Mouse (Mus musculus): ENCODE measurements around the gene Bcl9.

DNA sequence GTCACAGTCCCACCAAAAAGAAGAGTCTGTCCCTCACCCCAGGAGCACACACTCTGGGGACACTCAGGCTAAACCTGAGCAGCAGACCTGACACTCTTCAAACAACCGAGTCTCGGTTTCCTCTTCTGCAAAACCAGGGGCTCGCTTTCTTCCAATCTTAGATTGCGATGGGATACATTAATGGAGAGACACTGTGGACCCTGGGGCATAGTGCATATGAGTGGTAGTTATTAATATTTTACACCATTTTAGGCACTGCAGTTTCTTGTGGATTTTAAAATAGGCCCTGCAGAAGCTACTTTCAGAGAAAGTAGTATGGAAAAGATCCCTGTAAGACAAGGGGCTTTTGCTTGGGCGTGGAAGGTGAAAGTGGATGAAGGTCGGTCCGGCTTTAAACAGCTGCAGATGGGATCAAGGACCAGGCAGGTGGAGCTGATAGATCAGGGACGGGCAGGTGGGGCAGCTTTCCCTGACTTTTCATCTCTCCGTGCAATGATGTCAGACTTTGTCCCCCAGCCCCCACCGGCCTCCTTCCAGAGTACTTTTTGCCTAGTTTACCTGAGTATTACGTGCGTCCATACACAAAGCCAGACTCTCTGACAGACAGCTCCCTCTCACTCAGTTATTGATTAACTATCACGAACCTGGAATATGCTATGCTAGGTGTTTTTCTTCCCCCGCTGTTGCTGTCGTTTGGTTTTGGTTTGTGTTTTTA lies 23.0 kb downstream of the Bcl9 start:
- TF ChIP-seq POLR2A (IDR thresholded peaks at IDR 0.05; ENCODE audit: low read depth, low read length) (no peak), CTCF (IDR thresholded peaks at IDR 0.05; ENCODE audit: borderline replicate concordance, insufficient read depth, low read length) (no peak)
